Mouse (Mus musculus) right cerebral cortex, postnatal 36 days (tissue): Measurements from ENCODE around the gene Cyb5r2.
A peak's percentile ranks its signal among the peaks of the same experiment; 100 is the strongest.

Experiments
- DNase-seq, 2 experiments: peaks; one replicate each; pipeline ENCODE4 v3.0.0; 2022; ENCODE audit warnings: low spot score in 2 of 2, mixed read lengths in 1 of 2

Cyb5r2 gene

GRCm38 (mm10) chr7:107722536-107722935 lies 35.3 kb downstream of the Cyb5r2 start:
- DNase-seq = no peak

GRCm38 (mm10) chr7:107720771-107721170 lies 37.1 kb downstream of the Cyb5r2 start:
- DNase-seq = no peak

GRCm38 (mm10) chr7:107714067-107714466 lies 43.8 kb downstream of the Cyb5r2 start:
- DNase-seq = no peak

GRCm38 (mm10) chr7:107712743-107713142 lies 45.1 kb downstream of the Cyb5r2 start:
- DNase-seq = no peak

GRCm38 (mm10) chr7:107708491-107709112 lies 49.2 kb downstream of the Cyb5r2 start:
- DNase-seq = peak; percentile 64 to 69

- no peak for DNase-seq
Observed at GRCm38 (mm10) chr7:107707650-107708049, 50.2 kb downstream of the Cyb5r2 start.

GRCm38 (mm10) chr7:107705941-107706340 lies 51.9 kb downstream of the Cyb5r2 start:
- DNase-seq = no peak

GRCm38 (mm10) chr7:107702461-107703380 lies 55.1 kb downstream of the Cyb5r2 start:
- no peak for DNase-seq

GRCm38 (mm10) chr7:107700646-107701045 lies 57.2 kb downstream of the Cyb5r2 start:
- no peak for DNase-seq

- DNase-seq = no peak
Observed at GRCm38 (mm10) chr7:107699926-107700325, 57.9 kb downstream of the Cyb5r2 start.
